Mouse (Mus musculus): ENCODE data around the gene Fbxw4. TPM values are rescaled to one million over a fixed set of nuclear protein-coding genes. Genes with fewer than 3 reads are reported as not detected.
"Not testable (repeated sequence)": the region's sequence is repeated elsewhere in the genome, so short reads cannot be mapped to it uniquely, and the experiment has no call there.

Fbxw4 gene
- total RNA-seq, 2 experiments from 2014 or later: 24.0 to 25.0 TPM

DNA sequence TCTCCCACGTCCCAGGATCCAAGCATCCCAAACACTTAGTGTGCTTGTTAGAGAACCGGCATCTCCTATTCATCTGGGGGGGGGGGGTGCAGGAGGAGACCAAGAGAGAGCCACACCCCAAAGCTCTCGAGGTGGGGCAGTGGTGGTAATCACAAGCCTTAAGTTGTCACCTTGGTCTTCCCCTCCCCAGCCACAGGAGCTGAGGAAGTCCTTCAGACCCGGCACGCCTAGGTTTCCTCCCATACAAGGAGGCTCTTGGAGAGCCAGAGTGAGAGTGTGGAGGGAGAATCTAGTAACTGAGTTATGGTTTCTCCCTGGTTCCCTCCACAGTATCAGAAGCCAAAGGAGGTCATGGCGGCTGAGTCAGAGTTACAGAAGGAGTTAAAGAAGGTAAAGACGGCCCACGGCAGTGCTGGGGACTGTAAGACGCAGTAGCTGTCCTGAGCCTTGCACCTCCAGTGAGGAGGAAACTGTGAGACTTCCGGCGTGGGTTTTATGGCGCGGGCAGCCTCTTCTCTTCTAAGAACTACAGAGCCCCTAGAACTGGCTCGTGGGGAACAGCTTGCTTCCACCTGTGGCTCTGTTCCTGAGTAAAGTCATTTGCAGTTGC is 82.9 kb downstream of the Fbxw4 start:
- DNase-seq: no peak

- DNase-seq: no peak
Observed at GRCm38 (mm10) chr19:45575632-45576001, 84.5 kb downstream of the Fbxw4 start.

DNA sequence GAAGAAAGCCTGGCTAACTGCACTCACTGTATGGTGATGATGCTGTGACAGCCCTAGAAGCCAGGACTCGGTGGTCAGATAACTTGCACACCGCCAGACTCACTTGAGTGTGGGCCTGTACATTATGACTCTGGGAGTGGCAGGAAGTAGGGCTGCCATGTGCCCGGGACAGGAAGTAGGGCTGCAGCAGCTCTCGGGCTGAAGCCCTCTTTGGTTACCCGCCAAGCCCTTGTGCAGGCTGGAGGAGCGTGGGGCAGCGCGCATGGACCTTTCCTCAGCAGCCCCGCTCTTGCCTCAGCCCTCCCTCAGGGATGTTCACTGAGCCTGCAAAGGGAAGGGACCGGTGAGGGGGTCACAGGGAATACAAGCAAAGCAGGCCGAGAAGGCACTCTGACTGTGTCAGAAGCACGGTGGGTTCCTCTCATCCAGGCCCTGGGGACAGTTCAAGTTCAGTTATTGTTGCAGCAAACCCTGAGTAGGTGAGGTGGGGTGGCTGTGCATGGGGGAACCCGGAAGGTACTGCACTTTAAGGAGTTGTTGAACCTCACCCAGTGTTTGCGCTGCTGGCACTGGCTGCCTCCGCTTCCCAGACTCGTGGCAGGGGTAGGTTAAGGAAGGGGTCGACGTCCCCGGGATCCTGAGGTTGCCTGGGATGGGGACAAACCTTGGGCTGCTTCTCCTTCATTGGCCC is 85.0 kb downstream of the Fbxw4 start:
- no peak for DNase-seq

DNA sequence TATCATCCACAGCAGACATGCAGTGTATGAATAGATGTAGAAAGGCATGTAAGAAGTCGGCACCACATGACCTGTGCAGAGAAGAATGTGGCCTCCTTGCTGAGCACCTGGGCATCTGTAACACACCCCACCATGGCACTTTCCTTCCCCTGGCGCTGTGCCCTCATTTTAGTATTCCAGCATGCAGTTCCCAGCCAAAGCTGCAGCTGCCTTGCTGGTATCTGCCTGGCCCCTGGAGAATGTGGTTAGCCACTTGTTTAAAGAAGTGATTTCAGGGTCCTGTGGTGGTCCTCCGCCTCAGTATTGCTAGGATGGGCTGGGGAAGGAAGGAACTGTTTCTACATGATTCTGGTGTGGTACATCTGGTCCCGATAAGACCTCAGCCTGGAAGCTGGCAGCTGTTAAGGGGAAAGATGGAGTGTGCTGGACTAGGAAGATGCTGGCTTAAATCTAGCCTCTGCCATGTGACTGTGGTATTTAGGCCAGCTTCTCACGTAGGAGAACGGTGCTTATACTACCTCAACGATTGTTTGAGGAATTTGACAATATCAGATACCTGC is 85.7 kb downstream of the Fbxw4 start:
- no peak for DNase-seq

GRCm38 (mm10) chr19:45573861-45574267 is 86.2 kb downstream of the Fbxw4 start:
- peak; percentile 84 for DNase-seq

GRCm38 (mm10) chr19:45573033-45573432 is 87.1 kb downstream of the Fbxw4 start:
- no peak for DNase-seq

DNA sequence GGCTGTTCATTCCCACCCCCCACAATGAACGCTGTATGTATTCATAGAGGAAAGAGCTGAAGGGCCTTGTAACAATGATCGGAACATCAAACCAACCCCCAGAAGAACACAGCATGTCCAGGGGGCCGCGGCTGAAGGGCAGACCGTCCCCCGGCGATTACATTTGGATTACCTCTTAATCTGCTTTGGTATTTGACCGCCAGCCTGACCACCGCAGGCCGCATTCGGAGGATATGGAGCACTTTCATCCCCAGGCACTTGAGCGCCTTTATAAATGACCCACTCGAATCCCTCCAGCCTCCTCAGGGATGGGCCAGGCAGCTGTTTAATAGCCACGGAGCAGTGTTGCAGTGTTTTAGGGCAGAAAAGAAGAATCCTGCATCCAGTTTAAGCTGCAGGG is 92.7 kb downstream of the Fbxw4 start:
- no peak for DNase-seq

GRCm38 (mm10) chr19:45565925-45566715 is 94.0 kb downstream of the Fbxw4 start:
- DNase-seq: no peak

DNA sequence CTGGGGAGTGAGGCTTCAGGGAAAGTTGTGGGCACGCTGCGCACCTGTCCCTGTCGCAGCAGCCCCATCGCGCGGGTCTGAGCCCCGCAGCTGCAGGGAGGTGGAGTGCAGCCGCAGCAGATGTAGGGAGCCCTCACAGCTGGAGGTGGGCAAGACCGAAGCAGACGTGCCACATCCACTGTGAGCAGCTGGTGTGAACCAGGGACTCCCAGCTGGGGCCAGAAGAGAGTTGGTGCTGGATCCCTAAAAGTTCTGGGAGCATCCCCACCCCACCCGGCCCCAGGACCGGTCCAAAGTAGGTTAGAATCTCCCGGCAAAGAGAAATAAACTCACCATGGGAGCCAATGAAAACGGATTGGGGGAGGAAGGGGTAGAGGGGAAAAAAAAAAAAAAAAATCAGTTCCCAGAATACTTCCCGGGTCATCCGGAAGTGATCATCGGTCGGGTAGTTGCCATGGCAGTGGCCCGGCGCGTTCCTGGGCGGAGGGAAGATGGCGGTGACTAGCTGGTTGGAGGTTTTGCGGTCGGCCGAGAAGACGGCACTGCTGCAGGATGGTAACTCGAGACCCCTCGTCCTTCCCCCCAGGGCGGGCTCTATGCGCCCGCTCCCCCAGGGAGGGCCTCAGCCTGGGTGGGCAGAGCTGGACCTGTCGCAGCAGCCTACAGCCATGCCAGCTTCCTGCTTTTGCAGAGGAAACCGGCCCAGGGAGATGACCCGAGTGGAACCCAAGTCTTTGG is 99.8 kb downstream of the Fbxw4 start, which contains the start of the genes Poll and Gm17018:
Gene Poll (minus strand): TSS at position 379 of the 738 bp plus-strand sequence.
Gene Gm17018 (plus strand): TSS at position 463 of the 738 bp plus-strand sequence.
- peak; percentile 88 for DNase-seq

- DNase-seq: no peak
Observed at GRCm38 (mm10) chr19:45554136-45554535, 106.0 kb downstream of the Fbxw4 start.

- no peak for DNase-seq
Observed at GRCm38 (mm10) chr19:45552187-45552586, 107.9 kb downstream of the Fbxw4 start.

DNA sequence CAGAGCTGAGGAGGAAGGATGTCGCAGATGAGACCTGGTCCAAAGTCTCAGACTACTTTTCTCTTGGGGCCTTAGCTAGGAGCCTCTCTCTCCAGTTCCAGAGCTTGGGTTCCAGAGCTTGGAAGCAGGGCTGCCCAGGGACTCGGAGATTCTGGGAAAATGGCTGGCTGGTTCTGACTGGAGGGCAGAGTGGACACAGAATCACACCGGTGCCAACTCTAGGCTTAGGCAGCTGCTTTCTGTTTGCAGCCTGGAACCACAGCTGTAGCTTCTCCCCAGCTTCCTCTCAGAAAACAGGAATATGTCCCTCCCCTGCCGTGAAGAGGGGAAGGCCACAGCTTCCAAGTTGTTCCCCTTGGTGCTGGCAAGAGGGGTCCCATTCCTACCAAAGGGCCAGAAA is 110.2 kb downstream of the Fbxw4 start:
- no peak for DNase-seq

DNA sequence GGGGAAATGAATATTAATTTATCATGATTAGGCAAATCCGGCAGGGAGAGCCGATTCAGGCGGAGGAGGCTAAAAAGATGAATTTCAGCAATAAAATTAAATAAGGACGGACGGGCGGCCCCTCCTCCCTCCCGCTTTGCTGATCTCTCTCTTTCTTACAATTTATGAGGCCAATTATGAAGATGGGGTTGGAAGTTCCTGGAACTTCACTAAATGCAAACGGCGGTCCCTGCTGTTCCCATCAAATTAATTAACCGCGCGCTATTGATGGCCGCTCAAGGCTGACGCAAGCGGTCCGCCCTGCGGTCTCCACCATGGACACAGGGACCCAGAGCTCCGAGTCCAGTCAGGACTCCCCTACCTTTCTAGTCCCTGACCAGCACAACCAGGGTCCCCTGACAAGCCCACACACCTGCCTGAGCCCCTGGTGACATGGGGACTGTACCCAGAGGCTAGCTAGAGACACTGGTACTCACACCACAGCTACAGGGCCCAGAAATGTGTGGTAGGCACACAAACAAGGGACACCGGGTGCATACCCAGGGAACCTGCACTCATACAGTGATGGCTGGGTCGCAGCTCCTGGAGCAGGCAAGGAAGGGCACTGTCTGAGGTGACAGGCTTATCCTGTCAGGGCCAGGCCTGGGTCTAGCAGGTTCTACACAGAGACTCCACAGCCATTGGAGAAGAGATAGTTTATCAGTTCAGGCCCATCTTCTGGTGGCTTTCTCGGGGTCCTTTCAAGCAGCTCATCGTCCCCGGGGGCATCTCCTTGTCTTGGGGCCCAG is 110.8 kb downstream of the Fbxw4 start:
- no peak for DNase-seq

DNA sequence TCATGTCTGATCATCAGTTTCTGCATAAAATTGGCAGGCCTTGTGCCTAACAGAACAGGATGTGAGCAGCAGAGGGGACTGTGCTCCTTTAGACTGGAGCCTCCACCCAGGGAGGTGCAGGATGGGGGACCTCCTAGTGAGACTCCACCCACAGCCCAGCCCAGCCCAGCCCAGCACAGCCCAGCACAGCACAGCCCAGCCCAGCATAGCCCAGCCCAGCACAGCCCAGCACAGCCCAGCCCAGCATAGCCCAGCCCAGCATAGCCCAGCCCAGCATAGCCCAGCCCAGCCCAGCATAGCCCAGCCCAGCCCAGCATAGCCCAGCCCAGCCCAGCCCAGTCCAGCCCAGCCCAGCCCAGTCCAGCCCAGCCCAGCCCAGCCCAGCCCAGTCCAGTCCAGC is 111.9 kb downstream of the Fbxw4 start:
- not testable (repeated sequence) for DNase-seq

DNA sequence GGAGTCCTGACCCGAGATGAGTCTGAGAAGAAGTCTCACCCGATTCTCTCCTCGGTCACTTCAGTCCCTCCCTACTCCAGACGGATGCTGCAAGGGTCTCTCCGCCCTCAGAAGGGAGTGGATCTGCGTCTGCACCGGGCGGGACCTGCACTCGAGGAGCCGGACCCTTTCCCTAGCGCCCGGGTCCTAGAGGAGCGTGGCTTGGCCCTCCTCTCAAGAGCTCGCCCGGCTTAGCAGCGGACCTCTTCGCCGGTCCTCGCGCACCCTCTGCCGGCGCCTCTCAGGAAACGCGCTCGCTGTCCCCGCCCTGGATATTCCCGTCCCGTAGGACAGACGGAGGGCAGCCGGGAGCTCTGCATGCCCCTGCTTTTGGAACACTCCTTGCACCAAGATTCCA is 115.2 kb downstream of the Fbxw4 start:
- peak; percentile 91 for DNase-seq

- no peak for DNase-seq
Observed at GRCm38 (mm10) chr19:45544152-45544924, 115.8 kb downstream of the Fbxw4 start.

DNA sequence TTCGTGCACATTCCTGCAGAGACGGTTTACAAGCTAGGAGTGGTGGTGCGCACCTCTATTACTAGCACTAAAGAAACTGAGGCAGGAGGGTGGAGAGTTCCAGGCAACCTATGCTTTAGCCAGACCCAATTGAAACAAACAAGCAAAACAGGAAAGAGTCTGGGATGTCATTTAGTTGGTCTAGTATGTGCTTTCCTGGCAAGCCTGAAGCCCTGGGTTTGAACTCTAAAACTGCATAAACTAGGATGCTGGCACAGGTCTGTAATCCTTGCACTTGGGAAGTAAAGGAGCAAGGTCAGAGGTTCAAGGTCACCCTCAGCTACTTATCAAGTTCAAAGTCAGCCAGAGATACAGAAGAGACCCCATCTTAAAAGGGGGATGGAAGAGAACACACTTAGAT is 118.1 kb downstream of the Fbxw4 start:
- DNase-seq: no peak

DNA sequence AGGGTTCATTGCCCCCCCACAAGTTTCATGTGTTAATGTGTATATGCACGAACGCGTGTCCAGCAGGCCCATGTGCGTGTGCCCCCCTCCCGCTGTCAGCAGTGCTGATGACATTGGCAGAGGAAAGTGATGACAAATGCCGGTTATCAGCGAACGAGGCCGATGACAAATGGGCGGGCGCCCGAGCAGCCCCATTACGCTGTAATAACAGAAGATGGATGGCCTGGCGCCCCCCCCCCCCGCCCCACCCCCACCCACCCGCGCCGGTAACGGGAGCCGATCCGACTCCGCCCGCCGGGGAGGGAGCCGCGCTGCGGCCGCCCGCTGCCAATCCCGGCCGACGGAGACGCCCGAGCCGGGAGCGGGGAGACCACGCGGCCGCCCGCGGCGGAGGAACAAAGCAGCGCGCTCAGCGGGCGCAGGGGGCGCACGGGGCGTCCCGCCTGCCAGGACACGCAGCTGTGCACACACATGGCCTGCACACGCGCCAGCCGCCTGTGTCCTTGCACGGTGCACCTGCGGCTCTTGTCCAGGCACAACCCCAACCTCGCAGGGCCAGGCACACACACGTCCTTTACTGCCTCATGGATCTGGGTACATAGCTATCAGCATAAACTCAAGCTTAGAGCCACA is 118.6 kb downstream of the Fbxw4 start:
- peak; percentile 51 for DNase-seq

- no peak for DNase-seq
Observed at GRCm38 (mm10) chr19:45540657-45541408, 119.3 kb downstream of the Fbxw4 start.

Data from heart, postnatal 4 days (tissue).